Mouse (Mus musculus) ES-CJ7 (cell line): ENCODE results near the gene Lfng.

Source experiments
- DNase-seq: peaks from one replicate; pipeline ENCODE4 v3.0.0; 2011; ENCODE audit warnings: low read depth, low spot score

Gene Lfng

GRCm38 (mm10) chr5:140607001-140607835 lies at the start of gene Lfng:
Lfng (plus strand) TSS chr5:140607320.
- peak; percentile 91 for DNase-seq

- no peak for DNase-seq
Measured at GRCm38 (mm10) chr5:140562601-140563000, 44.5 kb upstream of the Lfng start.

- DNase-seq = no peak
Measured at GRCm38 (mm10) chr5:140564896-140565295, 42.2 kb upstream of the Lfng start, which contains the start of gene Grifin. Grifin (minus strand) TSS chr5:140565071.

- DNase-seq = no peak
Measured at GRCm38 (mm10) chr5:140565451-140565850, 41.7 kb upstream of the Lfng start.

- peak; percentile 19 for DNase-seq
Measured at GRCm38 (mm10) chr5:140565856-140566255, 41.3 kb upstream of the Lfng start.

- DNase-seq = no peak
Measured at GRCm38 (mm10) chr5:140566271-140566670, 40.8 kb upstream of the Lfng start.

- peak; percentile 87 for DNase-seq
Measured at GRCm38 (mm10) chr5:140567321-140567720, 39.8 kb upstream of the Lfng start.

- DNase-seq = no peak
Measured at GRCm38 (mm10) chr5:140567751-140568150, 39.4 kb upstream of the Lfng start.

- DNase-seq = peak; percentile 75
Measured at GRCm38 (mm10) chr5:140568321-140568970, 38.7 kb upstream of the Lfng start.

- peak; percentile 48 for DNase-seq
Measured at GRCm38 (mm10) chr5:140569032-140569595, 38.0 kb upstream of the Lfng start.

- peak; percentile 53 for DNase-seq
Measured at GRCm38 (mm10) chr5:140570223-140570870, 36.8 kb upstream of the Lfng start.

- no peak for DNase-seq
Measured at GRCm38 (mm10) chr5:140571201-140571600, 35.9 kb upstream of the Lfng start.

- DNase-seq = no peak
Measured at GRCm38 (mm10) chr5:140571673-140572072, 35.4 kb upstream of the Lfng start.

- DNase-seq = no peak
Measured at GRCm38 (mm10) chr5:140572611-140573010, 34.5 kb upstream of the Lfng start.

GRCm38 (mm10) chr5:140575381-140575866 lies 31.7 kb upstream of the Lfng start:
- no peak for DNase-seq

- DNase-seq = peak; percentile 73
Measured at GRCm38 (mm10) chr5:140579221-140579620, 27.9 kb upstream of the Lfng start.

- peak; percentile 80 for DNase-seq
Measured at GRCm38 (mm10) chr5:140579771-140580170, 27.3 kb upstream of the Lfng start.

GRCm38 (mm10) chr5:140581569-140581968 lies 25.6 kb upstream of the Lfng start:
- peak; percentile 59 for DNase-seq

GRCm38 (mm10) chr5:140582995-140583731 lies 24.0 kb upstream of the Lfng start:
- no peak for DNase-seq

GRCm38 (mm10) chr5:140583732-140584368 lies 23.3 kb upstream of the Lfng start:
- peak; percentile 74 for DNase-seq
